Mouse (Mus musculus) bone marrow macrophage, adult 2 months (primary cell): Measurements from ENCODE around the gene Rad54l2.

ENCODE experiments used
- CTCF ChIP-seq: IDR thresholded peaks from 2 replicates; pipeline ENCODE4 v1.5.1; 2012; ENCODE audit warnings: low read depth, mild to moderate bottlenecking, low read length, moderate library complexity
- POLR2A ChIP-seq: IDR thresholded peaks from 2 replicates; pipeline ENCODE4 v1.6.1; 2012; ENCODE audit warnings: mild to moderate bottlenecking, low read depth, low read length, borderline replicate concordance

DNA sequence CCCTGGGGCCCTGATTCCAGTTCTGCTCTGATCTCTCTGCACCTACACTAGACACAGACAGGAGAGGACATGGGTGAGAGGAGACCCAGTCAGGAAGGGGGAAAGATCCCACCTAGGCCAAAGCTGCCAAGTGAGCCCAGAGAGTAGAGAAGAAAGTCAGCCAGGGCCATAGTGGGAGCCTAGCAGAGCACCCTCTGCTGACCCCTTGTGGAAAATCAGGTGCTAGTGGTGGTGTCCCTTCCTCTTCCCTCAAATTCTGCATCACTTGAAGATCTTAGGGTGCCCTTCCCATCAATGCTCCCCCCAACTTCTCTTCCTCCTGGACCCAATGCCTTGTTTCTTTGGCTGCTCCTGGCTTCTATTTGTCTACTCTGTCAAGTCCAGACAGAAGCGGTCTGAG lies 136.3 kb downstream of the Rad54l2 start:
- TF ChIP-seq CTCF (no peak), POLR2A (no peak)
